Mouse (Mus musculus) induced T-regulatory cell, adult 2 months (primary cell): Measurements from ENCODE around the gene Ifnl2.
A peak's percentile ranks its signal among the peaks of the same experiment; 100 is the strongest.
"Not testable (repeated sequence)": the region's sequence is repeated elsewhere in the genome, so short reads cannot be mapped to it uniquely, and the experiment has no call there.

Experiments used
- DNase-seq: peaks from one replicate; pipeline ENCODE4 v3.0.0-alpha.2; 2012; ENCODE audit warnings: low read depth

The Ifnl2 gene

DNA sequence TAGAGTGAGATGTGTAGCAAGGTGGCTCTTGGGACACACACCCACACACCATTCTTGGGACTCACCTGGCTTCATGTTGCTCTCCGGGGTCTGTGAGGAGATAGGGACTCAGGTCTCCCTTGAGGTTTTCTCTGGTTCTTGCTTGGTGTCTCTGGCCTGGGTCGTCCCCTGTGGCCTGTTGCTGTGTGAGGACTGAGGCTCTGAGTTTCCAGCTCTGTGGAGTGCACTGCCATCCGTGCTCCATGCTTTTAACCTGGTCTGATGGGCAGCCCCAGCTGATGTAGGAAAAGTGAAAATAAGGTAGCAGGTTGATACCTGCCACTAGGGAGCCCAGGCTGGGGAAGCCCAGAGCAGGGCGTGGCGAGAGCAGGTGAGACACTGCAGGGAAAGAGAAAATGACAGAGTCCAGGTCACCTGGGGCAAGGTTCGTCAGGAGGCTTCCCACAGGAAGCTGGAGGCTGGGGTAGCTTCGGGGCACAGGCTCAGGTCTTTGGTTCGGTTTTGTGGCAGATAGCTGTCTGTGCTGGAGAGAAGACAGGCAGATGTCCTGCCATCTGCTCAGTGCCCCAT lies at the start of gene Ifnl2:
TSS of gene Ifnl2 (minus strand) at position 51 of the 570 bp plus-strand sequence.
- DNase-seq, result not testable (repeated sequence)

DNA sequence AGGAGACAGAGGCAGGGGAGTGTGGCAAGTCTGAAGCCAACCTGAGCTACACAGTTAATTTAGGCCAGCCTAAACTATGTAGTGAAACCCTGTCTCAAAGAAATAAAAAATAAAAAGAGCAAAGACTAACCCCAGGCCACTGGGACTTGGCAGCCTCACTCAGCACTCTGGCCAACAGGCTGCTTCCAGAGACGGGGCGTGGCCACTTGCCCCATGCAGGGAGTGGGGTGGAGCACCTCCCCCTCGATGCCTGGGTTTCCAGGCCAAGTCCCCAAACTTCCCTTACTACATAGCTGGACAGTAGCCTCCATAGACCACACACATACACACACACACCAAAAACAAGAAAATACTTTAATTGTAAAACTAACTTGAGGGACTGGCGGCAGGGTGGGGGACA lies 48.2 kb upstream of the Ifnl2 start:
- no peak for DNase-seq

DNA sequence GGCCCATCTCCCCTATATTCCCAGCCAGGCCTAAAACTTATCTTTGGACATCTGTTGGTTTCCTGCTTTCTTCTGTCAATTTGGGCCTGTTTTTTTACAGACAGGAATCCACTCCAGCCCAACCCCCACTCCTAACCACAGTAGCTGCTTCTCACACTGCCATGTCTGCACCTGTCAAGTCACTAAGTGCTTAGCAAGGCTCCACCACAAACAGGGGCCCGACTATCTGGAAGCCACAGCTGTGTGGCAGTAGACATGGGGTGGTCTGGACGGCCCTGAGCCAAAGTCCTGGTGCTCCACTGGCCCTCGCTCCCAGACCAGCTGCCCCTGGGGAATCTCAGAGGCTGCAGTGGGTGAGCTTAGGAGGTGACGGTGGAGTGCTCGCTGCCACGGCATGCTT lies 47.5 kb upstream of the Ifnl2 start:
- DNase-seq, result no peak

DNA sequence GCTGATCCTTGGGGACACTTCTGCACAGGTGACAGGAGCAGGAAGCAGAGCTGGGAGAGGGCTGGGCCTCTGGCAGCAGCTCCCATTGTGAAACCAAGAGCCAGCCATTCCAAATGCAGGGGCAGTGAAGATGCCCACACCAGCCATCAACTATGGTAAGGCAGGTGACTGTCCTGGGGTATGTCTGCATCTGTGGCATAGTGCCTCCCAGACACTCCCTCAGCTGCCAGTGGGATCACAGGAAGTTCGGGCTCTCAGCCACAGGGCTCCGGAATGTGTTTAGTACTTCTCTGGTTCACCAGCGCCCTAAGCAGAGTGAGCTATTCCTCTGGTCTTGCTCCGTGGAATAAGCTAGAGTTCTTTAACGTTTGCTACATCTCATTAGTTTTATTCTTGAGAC lies 46.8 kb upstream of the Ifnl2 start:
- no peak for DNase-seq

DNA sequence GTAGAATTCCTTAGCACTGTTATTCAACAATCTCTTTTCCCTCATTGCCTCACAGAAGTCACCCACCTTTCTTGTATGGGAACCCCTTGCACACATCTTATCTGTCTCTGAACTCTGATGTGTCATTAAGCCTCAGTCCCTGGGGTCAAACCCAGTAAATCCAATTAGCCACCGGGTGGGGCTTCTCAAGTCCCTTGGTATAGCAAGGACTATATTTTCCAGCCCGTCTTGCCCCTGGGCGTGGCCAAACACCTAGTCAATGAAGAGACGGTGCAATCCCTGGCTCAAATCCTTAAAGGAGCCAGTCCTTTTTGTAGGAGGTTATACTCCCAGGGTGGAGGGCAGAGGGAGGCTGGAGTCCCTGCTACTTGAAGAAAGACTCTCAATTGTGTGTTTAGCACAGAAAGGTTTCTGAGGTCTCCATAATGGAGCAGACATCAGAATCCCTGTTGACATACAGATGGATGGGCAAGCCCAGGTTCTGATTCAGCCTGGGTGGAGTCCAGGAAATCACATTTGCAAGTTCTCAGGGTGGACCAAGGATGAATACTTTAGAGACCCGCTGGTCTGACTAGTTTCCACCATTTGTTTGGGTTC lies 45.8 kb upstream of the Ifnl2 start:
- no peak for DNase-seq

DNA sequence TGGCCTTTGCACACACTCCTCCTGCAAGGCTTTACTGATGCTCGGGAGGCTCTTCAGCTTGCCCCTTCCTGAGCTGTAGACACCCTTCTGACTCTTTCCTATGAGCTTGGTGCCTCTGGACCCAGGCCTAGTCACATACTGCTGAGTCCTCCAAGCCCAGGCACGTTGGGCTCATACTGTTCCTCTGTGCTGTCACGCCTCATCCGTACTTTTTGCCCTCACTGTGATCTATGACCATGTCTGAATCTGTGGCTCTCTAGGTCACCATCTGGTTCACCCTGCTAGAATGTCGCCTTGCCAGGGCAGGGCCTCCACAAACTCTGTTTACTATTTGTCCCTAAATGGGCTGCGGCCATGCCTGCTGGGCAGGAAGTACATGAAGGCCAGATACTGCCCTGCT lies 42.8 kb upstream of the Ifnl2 start:
- DNase-seq, result no peak

DNA sequence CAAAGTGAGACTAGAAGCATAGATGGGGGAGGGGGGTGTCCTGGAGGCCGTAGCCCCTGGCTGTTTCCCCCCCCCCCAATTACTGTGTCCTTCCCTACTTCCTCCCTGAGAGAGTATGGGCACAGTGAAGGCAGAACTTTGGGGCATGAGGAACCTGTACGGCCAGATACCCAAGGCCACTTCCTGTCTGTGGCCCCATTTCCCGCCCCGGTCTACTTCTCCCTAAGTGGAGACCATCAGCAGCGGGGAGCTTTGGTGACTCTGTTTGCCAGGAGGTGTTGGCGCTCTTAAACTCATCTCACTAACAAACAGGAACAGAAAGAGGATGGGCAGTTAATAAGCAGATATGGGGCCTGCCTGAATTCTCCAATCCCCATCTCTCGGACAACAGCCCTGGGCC lies 37.4 kb upstream of the Ifnl2 start:
- no peak for DNase-seq

DNA sequence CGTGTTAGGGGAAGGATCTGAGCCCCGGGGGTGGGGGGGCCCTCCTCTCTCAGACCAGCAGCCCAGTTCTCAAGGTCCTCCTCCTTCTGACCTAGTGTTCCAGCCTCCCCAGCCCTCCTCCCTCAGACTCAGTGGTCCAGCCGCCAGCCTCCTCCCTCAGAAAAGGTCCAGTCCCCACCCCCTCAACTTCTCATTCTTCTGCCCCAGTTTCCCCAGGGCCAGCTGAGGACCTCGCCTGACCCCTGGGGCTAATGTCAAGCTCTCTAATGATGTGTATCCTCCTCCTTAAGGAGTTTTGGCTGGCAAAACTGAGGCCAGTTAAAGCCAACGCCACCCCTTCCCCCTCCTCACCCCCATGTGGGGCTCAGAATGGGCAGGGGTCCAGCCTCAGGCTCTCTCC lies 36.9 kb upstream of the Ifnl2 start, which contains the start of gene Nccrp1:
TSS of gene Nccrp1 (minus strand) at position 101 of the 400 bp plus-strand sequence.
- DNase-seq, result no peak

DNA sequence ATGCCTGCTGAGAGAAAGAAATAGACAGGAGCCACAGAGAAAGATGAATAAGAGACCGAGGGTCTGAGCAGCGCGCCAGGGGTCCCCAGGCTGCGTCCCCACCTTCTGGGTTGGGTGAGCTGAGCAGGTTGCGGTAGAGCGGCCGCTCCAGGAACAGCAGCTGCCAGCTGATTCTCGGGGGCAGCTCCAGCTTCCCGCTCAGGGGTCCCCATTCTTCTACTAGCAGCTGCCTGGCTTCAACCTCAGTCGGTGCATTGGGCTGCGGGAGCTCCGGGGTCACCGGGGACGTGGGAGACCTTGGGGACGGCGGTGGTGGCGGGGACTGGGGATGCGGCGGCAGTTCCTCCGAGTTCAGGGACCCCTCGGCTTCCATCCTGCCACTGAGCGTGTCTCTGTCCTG lies 36.4 kb upstream of the Ifnl2 start:
- DNase-seq, result no peak

DNA sequence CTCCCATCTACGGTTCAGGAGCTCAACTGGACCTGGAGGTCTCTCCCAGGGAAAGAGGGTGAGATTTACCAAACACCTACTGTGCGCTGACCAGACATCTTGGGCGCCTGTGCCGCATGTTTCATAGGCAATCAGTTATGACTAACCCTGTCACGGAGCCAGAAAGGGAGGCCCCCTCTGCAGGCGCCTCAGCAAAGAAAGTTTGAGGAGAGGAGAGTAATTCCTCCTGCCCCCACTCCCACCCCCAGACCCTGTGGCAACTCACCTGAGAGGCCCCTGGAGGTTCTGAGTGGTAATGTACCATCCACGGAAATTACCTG lies 35.6 kb upstream of the Ifnl2 start:
- no peak for DNase-seq

DNA sequence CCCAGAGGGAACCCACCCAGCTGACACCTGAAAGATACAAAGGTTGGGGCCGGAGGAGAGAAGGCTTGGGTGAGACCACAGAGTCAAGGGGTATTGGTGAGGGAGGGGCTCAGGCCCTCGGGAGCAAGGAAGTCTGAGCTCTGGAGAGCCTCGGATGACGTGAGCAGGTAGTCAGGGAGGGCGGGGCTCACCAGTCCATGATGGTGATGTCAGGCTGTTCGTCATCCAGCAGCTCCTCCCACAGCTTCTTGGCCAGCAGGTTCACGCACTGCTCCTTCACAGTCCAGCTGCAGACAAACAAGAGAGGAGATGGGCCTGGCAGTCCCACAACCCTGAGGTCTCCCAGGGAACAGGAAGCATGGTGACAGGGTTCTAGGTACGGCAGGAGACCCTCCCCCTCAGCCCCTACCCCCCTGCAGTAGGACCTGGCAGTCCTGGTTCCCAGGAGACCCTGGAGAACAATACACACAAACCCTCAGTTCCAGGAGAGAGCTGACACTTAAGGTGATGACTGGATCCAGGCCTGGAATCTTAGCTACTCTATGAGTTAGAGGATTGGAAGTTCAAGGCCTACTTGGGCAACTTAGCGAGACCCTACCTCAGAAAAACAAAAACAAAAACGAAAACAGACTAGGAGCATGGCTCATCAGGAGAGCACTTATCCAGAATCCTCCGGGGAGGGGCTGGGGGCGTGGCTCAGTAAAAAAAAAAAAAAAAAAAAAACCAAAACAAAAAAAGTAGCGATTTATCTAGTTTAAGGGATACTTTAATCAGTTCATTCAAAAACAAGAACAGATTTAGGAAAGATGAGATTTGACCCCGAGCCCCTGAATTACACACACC lies 35.0 kb upstream of the Ifnl2 start:
- DNase-seq, result peak; percentile 42

DNA sequence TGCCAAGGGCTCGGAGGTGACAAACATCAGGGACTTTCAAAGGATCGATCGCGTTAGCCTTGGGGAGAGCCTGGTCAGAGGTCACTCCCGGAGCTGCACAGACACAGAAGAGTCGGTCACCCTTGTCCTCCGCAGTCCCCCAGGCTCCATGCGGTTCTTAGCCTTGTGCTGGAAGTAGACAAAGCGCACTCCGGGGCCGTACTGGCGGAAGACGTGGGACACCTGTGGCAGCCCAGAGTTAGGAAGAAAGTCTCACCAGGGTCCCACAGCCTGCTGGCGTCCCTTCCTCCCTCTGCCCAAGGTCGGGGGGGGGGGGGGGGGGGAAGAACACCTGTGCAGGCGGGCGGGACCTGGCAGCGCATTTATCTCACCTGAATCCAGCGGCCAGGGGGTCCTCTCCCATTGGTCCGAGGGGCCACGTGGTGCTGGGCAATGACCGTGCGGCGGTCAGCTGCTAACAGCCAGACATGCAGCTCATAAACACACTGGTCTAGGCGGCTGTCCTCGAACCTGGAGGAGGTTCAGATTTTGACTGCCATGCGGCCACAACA lies 33.9 kb upstream of the Ifnl2 start:
- no peak for DNase-seq

DNA sequence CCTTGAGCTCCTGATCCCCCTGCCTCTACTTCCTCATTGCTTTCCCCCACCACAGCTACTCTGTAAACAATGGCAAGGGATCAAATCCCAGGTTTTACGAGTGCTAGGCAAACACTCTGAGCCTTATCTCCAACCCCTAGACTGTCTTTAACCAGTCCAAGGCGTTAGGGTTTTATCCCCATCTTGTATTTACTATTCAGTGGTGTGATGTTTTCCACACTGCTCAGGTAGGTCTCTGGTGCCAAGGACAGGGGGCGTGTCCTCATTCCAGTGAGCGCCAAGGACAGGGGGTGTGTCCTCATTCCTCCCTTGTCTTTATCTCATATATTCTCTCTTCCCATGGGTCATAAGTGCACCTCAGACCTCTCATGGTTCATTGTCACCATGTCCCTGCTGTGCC lies 30.3 kb upstream of the Ifnl2 start, which contains the start of gene Sycn:
TSS of gene Sycn (plus strand) at position 360 of the 400 bp plus-strand sequence.
- no peak for DNase-seq

DNA sequence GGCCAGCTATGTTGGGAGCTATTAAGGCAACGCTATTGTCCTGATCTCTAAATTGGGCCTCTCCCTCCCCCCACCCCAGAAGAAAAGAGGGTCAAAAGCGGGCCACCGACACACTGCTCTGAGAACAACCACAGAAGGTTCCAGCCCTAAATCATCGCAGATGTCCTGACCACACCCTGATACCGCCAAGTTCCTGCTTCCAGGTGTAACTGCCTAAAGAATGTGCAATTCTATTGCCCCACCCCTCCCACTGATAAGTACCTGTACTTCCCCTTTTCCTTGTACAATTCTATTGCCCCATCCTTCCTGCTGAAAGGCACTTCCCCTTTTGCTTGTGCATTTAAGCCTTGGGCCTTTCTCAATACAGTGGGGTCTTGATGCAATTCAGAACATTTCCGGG lies 28.6 kb upstream of the Ifnl2 start:
- not testable (repeated sequence) for DNase-seq

DNA sequence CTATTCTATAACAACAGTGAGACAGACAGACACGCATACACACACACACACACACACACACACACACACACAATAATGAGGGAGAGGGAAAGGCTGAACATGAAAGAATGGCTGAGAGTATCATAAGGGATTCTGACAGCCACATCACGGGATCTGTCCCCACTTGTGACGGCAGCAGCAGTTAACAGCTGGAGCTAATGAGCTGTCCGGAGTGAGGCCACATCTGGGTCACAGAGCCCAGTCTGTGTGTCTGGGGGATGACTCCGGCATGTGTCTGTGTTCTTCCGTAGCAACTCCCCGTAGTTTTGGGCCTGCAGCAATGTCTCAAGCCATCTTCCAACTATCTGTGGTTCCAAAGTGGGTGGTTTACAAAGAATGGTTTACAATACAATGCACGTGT lies 21.8 kb upstream of the Ifnl2 start:
- DNase-seq, result no peak

DNA sequence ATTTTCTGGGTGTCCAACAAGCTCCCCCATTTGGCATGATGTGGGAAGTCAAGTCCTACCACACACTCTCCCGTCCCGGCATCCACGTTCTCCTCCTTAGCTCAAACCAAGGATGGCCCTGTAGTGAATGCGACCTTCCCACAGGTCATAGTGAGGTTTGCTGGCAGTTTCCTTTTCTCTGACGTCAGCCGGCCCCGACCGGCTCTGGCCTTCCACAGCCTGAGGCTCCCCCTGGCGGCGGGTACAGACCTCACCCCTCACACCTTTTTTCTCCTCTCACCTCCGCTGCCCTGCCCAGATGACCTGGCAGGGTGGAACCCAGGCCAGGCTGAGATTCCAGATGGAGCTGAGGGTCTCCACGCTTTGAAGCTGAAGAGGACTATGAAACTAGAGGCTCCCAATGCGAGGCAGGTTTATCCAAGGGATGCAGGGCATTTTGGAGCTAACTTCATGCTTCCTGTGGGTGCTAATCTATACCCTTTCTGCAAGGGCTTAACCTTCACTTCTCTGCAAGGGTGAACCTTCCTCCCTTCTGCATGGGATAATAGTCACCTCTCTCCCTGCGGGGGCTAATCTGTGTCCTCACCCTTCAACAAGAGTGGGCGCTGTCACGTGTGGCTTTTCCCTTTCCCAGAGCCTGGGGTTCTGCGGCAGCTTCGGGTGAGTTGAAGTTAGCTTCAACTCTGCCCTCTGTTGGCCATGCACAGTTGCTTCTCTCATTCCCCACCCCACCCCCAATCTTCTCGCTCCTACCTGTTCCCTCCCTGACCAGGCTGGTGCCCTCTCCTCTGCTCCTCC lies 17.9 kb upstream of the Ifnl2 start:
- DNase-seq, result peak; percentile 94

DNA sequence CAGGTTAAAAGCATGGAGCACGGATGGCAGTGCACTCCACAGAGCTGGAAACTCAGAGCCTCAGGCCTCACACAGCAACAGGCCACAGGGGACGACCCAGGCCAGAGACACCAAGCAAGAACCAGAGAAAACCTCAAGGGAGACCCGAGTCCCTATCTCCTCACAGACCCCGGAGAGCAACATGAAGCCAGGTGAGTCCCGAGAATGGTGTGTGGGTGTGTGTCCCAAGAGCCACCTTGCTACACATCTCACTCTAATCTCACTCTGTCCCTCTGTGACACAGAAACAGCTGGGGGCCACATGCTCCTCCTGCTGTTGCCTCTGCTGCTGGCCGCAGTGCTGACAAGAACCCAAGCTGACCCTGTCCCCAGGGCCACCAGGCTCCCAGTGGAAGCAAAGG lies 12.3 kb upstream of the Ifnl2 start, which contains the start of gene Ifnl3:
TSS of gene Ifnl3 (plus strand) at position 301 of the 400 bp plus-strand sequence.
- DNase-seq, result not testable (repeated sequence)

DNA sequence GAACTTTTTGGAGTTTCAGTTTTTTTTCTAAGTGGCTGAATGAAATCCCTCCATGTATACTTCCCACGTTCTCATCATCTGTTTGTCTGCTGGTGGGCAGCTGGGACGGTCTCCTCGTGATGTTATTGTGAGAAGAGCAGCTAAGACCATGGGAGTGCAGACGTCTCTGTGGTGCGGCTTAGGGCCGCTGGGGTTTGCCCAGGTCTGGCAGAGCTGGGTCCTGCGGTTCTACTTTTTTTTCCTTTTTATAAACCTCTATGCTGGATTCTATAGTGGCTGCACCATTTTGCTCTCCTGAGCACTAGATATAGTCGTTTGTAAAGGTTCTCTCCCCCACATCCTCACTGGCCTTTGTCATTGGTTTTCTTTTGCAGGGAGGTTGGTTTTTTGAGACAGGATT lies 1.2 kb upstream of the Ifnl2 start:
- DNase-seq, result no peak

DNA sequence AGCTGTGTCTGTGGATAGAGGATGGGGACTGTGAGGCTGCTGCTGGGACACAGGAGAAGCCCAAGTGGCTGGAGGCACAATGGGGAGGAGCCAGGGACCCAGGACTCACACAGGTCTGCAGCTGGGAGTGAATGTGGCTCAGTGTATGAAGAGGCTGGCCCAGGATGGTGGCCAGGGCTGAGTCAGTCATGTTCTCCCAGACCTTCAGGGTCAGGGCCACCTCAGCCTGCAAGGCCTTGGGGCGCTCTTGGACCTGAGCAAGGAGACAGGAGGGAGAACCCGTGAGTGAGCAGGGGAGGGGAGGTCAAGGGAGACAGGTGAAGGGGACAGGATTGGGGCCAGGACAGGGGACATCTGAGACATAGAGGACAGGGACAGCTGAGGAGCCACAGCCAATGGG lies 1.1 kb downstream of the Ifnl2 start:
- DNase-seq, result not testable (repeated sequence)

DNA sequence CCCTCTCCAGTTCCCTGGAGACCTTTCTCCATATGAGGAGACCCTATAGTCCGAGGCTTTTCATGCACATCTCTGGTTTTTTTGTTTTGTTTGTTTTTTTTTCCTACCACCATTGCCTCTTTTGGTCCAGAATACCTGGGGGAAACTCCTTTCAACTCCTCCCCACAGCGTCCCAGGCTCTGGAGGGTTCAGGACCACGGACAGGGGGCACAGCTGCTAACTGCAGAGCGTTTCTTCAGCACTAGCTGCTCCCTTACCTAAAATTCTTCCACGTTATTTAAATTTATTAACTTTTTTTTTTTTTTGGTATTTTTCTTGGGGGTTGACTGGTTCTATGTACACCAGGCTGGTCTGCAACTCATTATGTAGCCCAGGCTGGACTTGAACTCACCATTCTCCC lies 4.7 kb downstream of the Ifnl2 start:
- peak; percentile 29 for DNase-seq

DNA sequence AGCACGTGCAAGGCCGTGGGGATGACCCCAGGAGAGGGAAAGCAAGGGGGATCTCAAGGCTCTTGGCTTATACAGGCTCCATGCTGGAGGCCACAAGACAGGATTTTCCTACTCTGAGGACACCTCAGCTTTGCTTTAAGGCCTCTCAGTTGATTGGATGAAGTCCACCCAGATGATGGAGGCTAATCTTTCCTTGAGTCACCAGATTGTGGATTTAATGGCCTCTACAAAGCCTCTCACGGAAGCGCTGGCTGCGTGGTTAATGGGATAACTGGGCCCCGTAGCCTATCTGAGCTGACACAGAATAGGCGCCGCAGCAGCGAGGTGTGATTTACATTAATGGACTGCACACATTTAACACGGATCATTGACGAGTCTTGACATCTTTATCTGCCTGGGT lies 14.8 kb downstream of the Ifnl2 start:
- no peak for DNase-seq

DNA sequence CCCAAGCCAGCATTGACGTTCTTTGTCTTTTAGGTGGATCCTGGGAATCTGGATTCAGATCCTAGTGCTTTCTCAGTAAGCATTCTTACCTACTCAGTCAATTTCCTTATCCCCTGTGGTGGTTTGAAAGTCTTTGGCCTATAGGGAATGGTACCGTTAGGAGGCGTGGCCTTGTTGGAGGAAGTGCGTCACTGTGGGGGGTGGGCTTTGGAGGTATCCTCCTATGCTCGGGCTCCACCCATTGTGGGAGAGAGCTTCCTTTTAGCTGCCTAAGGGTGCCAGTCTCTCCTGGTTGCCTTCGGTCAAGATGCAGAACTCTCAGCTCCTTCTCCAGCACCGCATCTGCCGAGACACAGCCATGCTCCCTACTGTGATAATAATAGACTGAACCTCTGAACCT lies 17.9 kb downstream of the Ifnl2 start:
- DNase-seq, result no peak
